Mouse (Mus musculus): ENCODE data around the gene U2af1. TPM values are rescaled to one million over a fixed set of nuclear protein-coding genes. Genes with fewer than 3 reads are reported as not detected.
"Not testable (repeated sequence)": the region's sequence is repeated elsewhere in the genome, so short reads cannot be mapped to it uniquely, and the experiment has no call there.

The U2af1 gene
- 230 and 242 TPM in 2 replicates for polyA plus RNA-seq (2014; fragmentation: Nextera tagmentation; extraction: Ambion mirVana)

DNA sequence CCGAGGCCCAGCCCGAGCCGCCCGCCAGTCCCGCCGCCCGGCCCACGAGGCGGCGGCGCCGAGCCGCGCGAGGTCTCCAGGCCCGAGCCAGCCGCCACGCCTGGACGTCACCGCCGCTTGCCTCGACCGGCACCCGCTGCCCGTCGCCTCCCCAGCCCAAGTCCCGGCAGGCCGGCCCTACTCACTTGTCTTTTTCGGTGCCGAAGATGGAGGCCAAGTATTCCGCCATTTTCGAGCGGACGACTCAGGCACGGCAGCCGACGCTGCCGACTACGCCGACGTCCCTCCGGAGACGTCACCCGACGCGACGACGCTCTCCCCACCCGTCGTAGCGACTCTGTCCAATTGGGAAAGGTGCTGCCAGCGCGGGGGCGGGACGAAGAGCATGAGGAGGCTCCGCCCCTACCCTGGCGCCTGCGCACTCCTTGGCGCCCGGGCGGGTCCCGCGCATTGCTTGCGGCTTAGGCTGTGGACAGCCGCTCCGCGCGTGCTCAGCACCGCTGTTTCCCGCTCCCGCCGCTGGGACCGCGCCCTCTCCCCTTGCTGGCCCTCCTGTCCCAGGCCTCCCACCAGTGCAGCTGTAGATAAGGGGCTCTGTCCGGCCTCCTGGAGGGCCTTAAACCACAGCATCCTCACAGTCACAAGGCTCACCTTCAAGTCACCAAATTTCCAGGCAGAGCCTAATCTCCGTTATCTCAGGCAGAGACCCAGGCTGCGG is at the start of gene U2af1:
U2af1 (minus strand) TSS at position 425 of the 718 bp plus-strand sequence.
- Histone ChIP-seq H3K27me3 (ENCODE audit: control insufficient read depth, insufficient read depth, low read length) (no peaks in the 10 kb centered on the region), H3K9me3 (ENCODE audit: control insufficient read depth, low read length) (no peaks in the 10 kb centered on the region), H3K9ac (ENCODE audit: low read length) (peak within 1 kb of the TSS; percentile 98), H3K4me3 (ENCODE audit: low read depth, low read length) (peak within 1 kb of the TSS; percentile 96), H3K4me1 (ENCODE audit: control insufficient read depth, insufficient read depth, low read length) (peaks cover 4% of the 10 kb centered on the region), H3K4me2 (ENCODE audit: low read depth, severe bottlenecking) (peak within 1 kb of the TSS; percentile 86), H3K36me3 (ENCODE audit: control insufficient read depth, insufficient read depth, low read length) (peaks cover 9% of the 10 kb centered on the region), H3K27ac (replicated peaks; ENCODE audit: low read depth, low read length) (peak within 1 kb of the TSS; percentile 68)
- DNase-seq (ENCODE audit: low spot score) (peak; percentile 98), ATAC-seq (ENCODE audit: insufficient number of reproducible peaks, low FRiP score, low TSS enrichment, low read depth) (peak; percentile 96)
- WGBS = under 1% methylated on average over 72 of the region's 77 CpGs

DNA sequence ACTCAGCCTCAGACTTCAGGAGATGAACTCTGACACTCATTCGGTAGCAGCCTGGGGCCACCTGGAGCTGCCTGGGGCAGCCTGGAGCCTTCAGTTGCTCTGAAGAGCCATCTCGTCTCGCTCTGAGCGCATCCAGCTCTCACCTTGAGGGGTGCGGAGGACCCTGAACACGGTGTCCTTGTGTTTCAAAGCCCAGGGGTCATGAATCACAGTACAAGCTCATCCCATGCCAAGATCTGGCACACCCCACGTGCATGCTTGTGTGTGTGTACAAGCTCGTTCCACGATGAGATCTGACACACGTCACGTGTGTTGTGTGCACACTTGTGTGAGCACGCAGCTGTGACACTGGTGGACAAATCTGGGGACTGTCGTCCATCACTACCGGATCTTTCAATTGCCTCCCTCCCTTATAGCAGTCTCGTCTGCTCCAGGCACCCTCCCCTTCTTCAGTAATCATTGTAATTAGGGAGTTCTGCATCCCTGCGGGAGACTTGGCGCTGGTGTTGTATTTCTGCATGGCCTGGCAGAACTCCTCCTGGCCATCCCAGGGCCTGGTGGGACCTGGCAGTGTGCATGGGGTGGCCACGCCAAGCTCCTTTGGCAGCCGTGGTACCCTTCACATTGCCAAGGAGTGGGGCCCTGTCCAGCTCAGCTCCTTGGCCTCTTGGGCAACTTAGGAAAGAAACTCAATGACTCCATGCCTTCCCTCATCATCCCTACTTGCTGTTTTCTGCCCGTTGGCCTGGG is 46.8 kb upstream of the U2af1 start:
- no peaks in the 10 kb centered on the region for H3K36me3 ChIP-seq (ENCODE audit: control insufficient read depth, insufficient read depth, low read length)
- no peak for DNase-seq (ENCODE audit: low spot score)
- no peaks in the 10 kb centered on the region for H3K9me3 ChIP-seq (ENCODE audit: control insufficient read depth, low read length)
- no peak overlapping the region for H3K4me3 ChIP-seq (ENCODE audit: low read depth, low read length)
- H3K4me1 ChIP-seq (ENCODE audit: control insufficient read depth, insufficient read depth, low read length) = no peaks in the 10 kb centered on the region
- H3K4me2 ChIP-seq (ENCODE audit: low read depth, severe bottlenecking) = no peak overlapping the region
- 67% methylated on average over 20 of the region's 20 CpGs for WGBS
- H3K27ac ChIP-seq (replicated peaks; ENCODE audit: low read depth, low read length) = no peak overlapping the region
- ATAC-seq (ENCODE audit: insufficient number of reproducible peaks, low FRiP score, low TSS enrichment, low read depth) = no peak
- H3K27me3 ChIP-seq (ENCODE audit: control insufficient read depth, insufficient read depth, low read length) = no peaks in the 10 kb centered on the region
- H3K9ac ChIP-seq (ENCODE audit: low read length) = no peak overlapping the region

DNA sequence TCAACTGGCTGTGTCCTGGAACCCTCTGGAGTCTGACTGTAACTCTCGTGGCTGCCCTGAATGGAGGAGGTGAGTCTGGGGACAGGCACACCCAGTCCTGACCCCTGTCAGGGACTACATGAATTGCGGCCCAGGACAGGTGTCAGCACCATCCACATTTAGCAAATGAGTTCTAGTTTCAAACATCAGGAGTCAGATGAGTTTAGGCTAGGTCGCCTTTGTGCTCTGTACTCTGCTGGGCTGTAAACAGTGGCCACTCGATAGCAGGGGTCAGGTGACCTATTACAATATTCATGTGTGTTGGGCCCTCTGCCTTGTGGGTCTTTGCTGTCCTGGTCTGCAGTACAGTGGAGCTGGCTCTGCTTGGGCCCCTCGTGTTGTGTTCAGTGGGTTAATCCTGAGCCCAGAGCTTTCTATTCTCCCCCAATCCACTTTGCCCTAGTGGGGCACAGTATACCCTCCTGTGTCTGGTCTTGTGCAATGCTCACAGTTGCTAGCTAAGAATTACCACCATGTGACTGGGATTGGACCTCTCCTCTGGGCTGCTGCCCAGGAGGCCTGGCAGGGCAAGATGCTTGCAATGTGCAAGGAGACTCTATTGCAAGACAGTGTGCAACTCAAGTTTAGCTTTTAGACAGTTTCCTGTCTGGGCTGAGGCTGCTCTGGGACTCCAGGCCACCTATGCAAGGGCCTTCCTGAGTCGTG is 44.7 kb upstream of the U2af1 start:
- WGBS = 70% methylated on average over 6 of the region's 6 CpGs
- no peak for ATAC-seq (ENCODE audit: insufficient number of reproducible peaks, low FRiP score, low TSS enrichment, low read depth)
- Histone ChIP-seq H3K4me2 (ENCODE audit: low read depth, severe bottlenecking) (no peak overlapping the region), H3K4me1 (ENCODE audit: control insufficient read depth, insufficient read depth, low read length) (no peaks in the 10 kb centered on the region), H3K4me3 (ENCODE audit: low read depth, low read length) (no peak overlapping the region), H3K9me3 (ENCODE audit: control insufficient read depth, low read length) (no peaks in the 10 kb centered on the region), H3K36me3 (ENCODE audit: control insufficient read depth, insufficient read depth, low read length) (no peaks in the 10 kb centered on the region), H3K27me3 (ENCODE audit: control insufficient read depth, insufficient read depth, low read length) (no peaks in the 10 kb centered on the region), H3K9ac (ENCODE audit: low read length) (no peak overlapping the region), H3K27ac (replicated peaks; ENCODE audit: low read depth, low read length) (no peak overlapping the region)
- no peak for DNase-seq (ENCODE audit: low spot score)

DNA sequence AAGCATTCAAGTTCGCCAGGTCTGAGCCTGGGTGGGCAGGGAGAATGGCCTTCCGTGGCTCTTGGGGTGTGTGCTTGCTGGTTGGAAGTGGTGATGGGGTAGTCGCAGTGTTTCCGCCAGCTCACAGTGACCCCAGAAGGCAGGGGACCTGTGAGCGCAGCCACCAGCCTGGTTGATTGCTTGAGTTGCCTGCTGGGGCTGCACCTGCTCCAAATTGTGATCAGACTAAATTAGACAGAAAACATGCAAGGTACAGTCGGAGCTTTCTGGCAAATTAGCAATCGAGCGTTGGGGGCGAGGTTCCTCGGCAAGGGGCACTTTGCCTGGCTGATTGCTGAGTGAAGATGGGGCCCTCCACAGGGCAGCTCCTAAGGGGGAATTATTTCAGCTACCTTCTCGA is 39.7 kb upstream of the U2af1 start:
- H3K36me3 ChIP-seq (ENCODE audit: control insufficient read depth, insufficient read depth, low read length) = no peaks in the 10 kb centered on the region
- H3K27me3 ChIP-seq (ENCODE audit: control insufficient read depth, insufficient read depth, low read length) = no peaks in the 10 kb centered on the region
- H3K4me3 ChIP-seq (ENCODE audit: low read depth, low read length) = no peak overlapping the region
- no peak overlapping the region for H3K9ac ChIP-seq (ENCODE audit: low read length)
- H3K4me2 ChIP-seq (ENCODE audit: low read depth, severe bottlenecking) = no peak overlapping the region
- H3K27ac ChIP-seq (replicated peaks; ENCODE audit: low read depth, low read length) = no peak overlapping the region
- DNase-seq (ENCODE audit: low spot score) = no peak
- no peaks in the 10 kb centered on the region for H3K9me3 ChIP-seq (ENCODE audit: control insufficient read depth, low read length)
- peaks cover 7% of the 10 kb centered on the region for H3K4me1 ChIP-seq (ENCODE audit: control insufficient read depth, insufficient read depth, low read length)
- no peak for ATAC-seq (ENCODE audit: insufficient number of reproducible peaks, low FRiP score, low TSS enrichment, low read depth)
- WGBS = 68% methylated on average over 11 of the region's 11 CpGs

DNA sequence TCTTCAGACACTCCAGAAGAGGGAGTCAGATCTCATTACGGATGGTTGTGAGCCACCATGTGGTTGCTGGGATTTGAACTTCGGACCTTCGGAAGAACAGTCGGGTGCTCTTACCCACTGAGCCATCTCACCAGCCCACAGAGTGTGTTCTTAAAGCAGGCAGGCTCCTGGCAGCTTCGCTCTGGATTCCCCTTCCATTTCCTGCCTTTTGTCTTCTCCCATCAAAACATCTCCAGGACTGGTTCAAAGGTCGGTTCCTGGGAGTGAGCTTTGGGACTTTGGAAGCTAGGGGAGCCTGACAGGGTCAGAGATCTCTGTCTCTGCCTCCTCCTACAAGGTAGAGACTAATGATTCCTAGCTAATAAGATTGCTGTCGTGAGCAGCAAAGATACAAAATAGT is 36.7 kb upstream of the U2af1 start:
- H3K27ac ChIP-seq (replicated peaks; ENCODE audit: low read depth, low read length); H3K27me3 ChIP-seq (ENCODE audit: control insufficient read depth, insufficient read depth, low read length); ATAC-seq (ENCODE audit: insufficient number of reproducible peaks, low FRiP score, low TSS enrichment, low read depth); H3K4me3 ChIP-seq (ENCODE audit: low read depth, low read length); H3K4me1 ChIP-seq (ENCODE audit: control insufficient read depth, insufficient read depth, low read length); H3K9me3 ChIP-seq (ENCODE audit: control insufficient read depth, low read length); H3K9ac ChIP-seq (ENCODE audit: low read length); DNase-seq (ENCODE audit: low spot score); H3K4me2 ChIP-seq (ENCODE audit: low read depth, severe bottlenecking); H3K36me3 ChIP-seq (ENCODE audit: control insufficient read depth, insufficient read depth, low read length): not testable (repeated sequence)
- 91% methylated on average over 6 of the region's 7 CpGs for WGBS

DNA sequence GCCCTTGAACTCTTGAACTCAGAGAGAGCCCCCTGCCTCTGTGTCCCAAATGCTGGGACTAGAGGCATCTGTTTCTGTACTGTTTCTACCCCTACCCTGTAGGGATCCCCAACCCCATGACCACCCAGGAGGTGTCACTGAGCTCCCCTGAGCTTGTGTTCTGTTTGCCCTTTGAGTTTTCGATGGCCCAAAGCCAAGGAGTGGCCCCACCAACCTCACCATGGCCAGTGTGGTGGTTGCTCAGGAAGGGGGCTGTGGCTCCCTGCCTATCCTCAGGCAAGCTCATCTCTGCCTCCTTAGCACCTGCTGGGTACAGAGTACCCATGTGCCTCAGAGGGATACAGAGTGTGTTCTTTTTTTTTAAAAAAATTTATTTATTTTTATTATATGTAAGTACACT is 36.3 kb upstream of the U2af1 start:
- Histone ChIP-seq H3K4me3 (ENCODE audit: low read depth, low read length) (no peak overlapping the region), H3K9ac (ENCODE audit: low read length) (no peak overlapping the region), H3K36me3 (ENCODE audit: control insufficient read depth, insufficient read depth, low read length) (no peaks in the 10 kb centered on the region), H3K4me2 (ENCODE audit: low read depth, severe bottlenecking) (no peak overlapping the region), H3K27ac (replicated peaks; ENCODE audit: low read depth, low read length) (no peak overlapping the region), H3K4me1 (ENCODE audit: control insufficient read depth, insufficient read depth, low read length) (peaks cover 8% of the 10 kb centered on the region), H3K27me3 (ENCODE audit: control insufficient read depth, insufficient read depth, low read length) (no peaks in the 10 kb centered on the region), H3K9me3 (ENCODE audit: control insufficient read depth, low read length) (no peaks in the 10 kb centered on the region)
- no peak for ATAC-seq (ENCODE audit: insufficient number of reproducible peaks, low FRiP score, low TSS enrichment, low read depth)
- DNase-seq (ENCODE audit: low spot score) = no peak
- WGBS = 82% methylated on average over 1 of the region's 1 CpGs

DNA sequence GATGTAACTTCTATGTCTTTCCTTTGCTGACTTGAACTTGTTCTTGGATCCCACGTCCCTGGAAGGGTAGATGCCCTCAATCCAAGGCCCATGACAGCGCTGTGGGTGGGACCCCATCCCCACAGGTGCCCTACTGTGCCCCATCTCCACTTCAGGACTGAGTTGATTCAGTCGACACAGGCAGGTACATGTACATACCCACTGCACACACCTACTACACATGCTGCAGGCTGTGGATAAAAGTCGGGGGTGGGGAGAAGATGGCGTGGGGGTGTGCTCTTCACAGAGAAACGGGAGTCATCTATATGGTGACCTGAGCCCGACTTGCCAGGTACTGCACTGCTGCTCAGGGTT is 35.3 kb upstream of the U2af1 start:
- Histone ChIP-seq H3K4me1 (ENCODE audit: control insufficient read depth, insufficient read depth, low read length) (peaks cover 8% of the 10 kb centered on the region), H3K9me3 (ENCODE audit: control insufficient read depth, low read length) (no peaks in the 10 kb centered on the region), H3K9ac (ENCODE audit: low read length) (no peak overlapping the region), H3K4me2 (ENCODE audit: low read depth, severe bottlenecking) (0 out of 2 replicates have a peak overlapping the region, but pooled peaks have one; percentile 7), H3K27ac (replicated peaks; ENCODE audit: low read depth, low read length) (no peak overlapping the region), H3K4me3 (ENCODE audit: low read depth, low read length) (no peak overlapping the region), H3K36me3 (ENCODE audit: control insufficient read depth, insufficient read depth, low read length) (no peaks in the 10 kb centered on the region), H3K27me3 (ENCODE audit: control insufficient read depth, insufficient read depth, low read length) (no peaks in the 10 kb centered on the region)
- DNase-seq (ENCODE audit: low spot score) (no peak), ATAC-seq (ENCODE audit: insufficient number of reproducible peaks, low FRiP score, low TSS enrichment, low read depth) (0 out of 2 replicates have a peak, but pooled peaks have one; percentile 47)
- 64% methylated on average over 7 of the region's 7 CpGs for WGBS

DNA sequence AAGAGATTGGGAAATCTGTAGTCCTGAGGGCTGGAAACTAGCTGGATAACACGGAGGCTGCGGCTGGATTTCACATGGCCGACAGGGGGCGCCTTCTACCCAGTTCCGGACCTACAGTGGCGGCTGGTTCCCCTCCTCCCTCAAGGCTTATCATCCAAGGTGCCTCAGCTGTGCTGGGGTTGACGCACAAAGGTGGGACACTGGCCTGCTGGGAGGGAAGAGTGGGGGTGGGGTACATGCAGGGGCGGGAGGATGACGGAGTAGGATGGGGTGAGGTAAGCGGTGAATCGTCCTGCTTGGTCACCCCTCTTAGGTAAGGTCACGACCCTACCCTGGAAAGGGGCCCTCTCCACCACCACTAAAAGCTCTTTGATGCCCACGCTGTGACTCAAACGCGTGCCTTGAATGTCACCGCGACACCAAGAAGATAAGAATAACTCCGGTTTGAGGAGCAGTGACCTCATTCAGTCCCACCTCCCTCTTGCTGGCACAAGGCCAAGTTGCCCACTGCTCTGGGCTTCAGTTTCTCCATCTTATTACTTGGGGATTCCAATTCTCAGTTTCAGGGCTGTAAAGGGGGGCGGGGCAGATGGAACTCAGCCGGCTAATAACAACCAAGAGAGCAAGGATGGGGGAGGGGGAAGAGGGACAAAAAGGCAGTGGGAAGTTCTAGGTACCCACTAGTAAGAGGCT is 34.8 kb upstream of the U2af1 start:
- Histone ChIP-seq H3K9me3 (ENCODE audit: control insufficient read depth, low read length) (no peaks in the 10 kb centered on the region), H3K4me1 (ENCODE audit: control insufficient read depth, insufficient read depth, low read length) (peaks cover 8% of the 10 kb centered on the region), H3K36me3 (ENCODE audit: control insufficient read depth, insufficient read depth, low read length) (no peaks in the 10 kb centered on the region), H3K27me3 (ENCODE audit: control insufficient read depth, insufficient read depth, low read length) (no peaks in the 10 kb centered on the region), H3K4me2 (ENCODE audit: low read depth, severe bottlenecking) (peak overlapping the region; percentile 37), H3K27ac (replicated peaks; ENCODE audit: low read depth, low read length) (no peak overlapping the region), H3K9ac (ENCODE audit: low read length) (0 out of 2 replicates have a peak overlapping the region, but pooled peaks have one; percentile 7), H3K4me3 (ENCODE audit: low read depth, low read length) (0 out of 2 replicates have a peak overlapping the region, but pooled peaks have one; percentile 8)
- WGBS = 6% methylated on average over 20 of the region's 20 CpGs
- peak; percentile 62; the same call in 1 of the 2 replicates for ATAC-seq (ENCODE audit: insufficient number of reproducible peaks, low FRiP score, low TSS enrichment, low read depth)
- DNase-seq (ENCODE audit: low spot score) = peak; percentile 88
